Mouse (Mus musculus): ENCODE measurements at regions not wholly inside any gene's neighbourhood (a gene's known extent, or its start where the extent isn't known, plus 50 kb on each side); places are given as distances from the start of the nearest gene placed in this dataset.

DNA sequence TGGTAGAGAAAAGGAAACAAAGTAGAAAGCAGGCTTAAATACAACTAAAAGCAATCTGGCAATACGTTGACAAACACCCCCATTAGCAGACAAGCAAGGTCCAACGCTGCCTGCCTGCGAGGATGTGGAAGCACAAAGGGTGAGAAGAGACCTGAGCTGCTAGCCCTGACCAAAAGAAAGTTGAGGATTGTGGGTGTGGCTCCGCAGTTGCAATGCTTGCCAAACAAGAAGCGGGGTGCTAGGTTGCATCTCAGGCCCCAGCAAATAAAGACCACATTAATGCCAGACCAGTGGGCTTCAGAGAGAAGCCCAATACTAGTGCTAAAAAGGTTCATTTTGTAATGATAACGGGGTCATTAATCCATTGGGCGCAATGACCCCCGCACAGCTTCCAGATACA lies 67.8 kb downstream of the Dlk1 start:
- DNase-seq (ENCODE audit: low spot score), result no peak
- WGBS, result 64% methylated on average over 8 of the region's 8 CpGs
- no peak overlapping the region for H3K9ac ChIP-seq (replicated peaks; ENCODE audit: low read depth)

GRCm38 (mm10) chr12:109519838-109520237 lies 67.2 kb downstream of the Dlk1 start:
- TF ChIP-seq EP300 (IDR thresholded peaks at IDR 0.05) (no peak), CTCF (IDR thresholded peaks at IDR 0.05) (no peak)
- H3K9me3 ChIP-seq (ENCODE audit: low read length), result no peaks in the 10 kb centered on the region
- no peak overlapping the region for H3K4me2 ChIP-seq (replicated peaks; ENCODE audit: low read depth, low read length)
- no peaks in the 10 kb centered on the region for H3K36me3 ChIP-seq (ENCODE audit: insufficient read depth, low read length)
- H3K27ac ChIP-seq (ENCODE audit: low read length), result no peak overlapping the region
- no peaks in the 10 kb centered on the region for H3K4me1 ChIP-seq (ENCODE audit: insufficient read depth, low read depth, low read length)
- ATAC-seq, result no peak
- no peak overlapping the region for H3K4me3 ChIP-seq (ENCODE audit: low read depth, low read length)
- H3K27me3 ChIP-seq (replicated peaks; ENCODE audit: insufficient read depth, low read length), result no peaks in the 10 kb centered on the region
- H3K9ac ChIP-seq (replicated peaks; ENCODE audit: low read depth), result no peak overlapping the region
- DNase-seq (ENCODE audit: low spot score), result no peak
- WGBS, result 70% methylated on average over 5 of the region's 5 CpGs

More for the DNA sequence above, 67.8 kb downstream of the Dlk1 start:
- TF ChIP-seq CTCF (IDR thresholded peaks at IDR 0.05) (no peak), EP300 (IDR thresholded peaks at IDR 0.05) (no peak)
- no peaks in the 10 kb centered on the region for H3K27me3 ChIP-seq (replicated peaks; ENCODE audit: insufficient read depth, low read length)
- H3K9me3 ChIP-seq (ENCODE audit: low read length), result no peaks in the 10 kb centered on the region
- no peak overlapping the region for H3K27ac ChIP-seq (ENCODE audit: low read length)
- H3K4me3 ChIP-seq (ENCODE audit: low read depth, low read length), result no peak overlapping the region
- H3K4me1 ChIP-seq (ENCODE audit: insufficient read depth, low read depth, low read length), result no peaks in the 10 kb centered on the region
- ATAC-seq, result no peak
- no peaks in the 10 kb centered on the region for H3K36me3 ChIP-seq (ENCODE audit: insufficient read depth, low read length)
- H3K4me2 ChIP-seq (replicated peaks; ENCODE audit: low read depth, low read length), result no peak overlapping the region

DNA sequence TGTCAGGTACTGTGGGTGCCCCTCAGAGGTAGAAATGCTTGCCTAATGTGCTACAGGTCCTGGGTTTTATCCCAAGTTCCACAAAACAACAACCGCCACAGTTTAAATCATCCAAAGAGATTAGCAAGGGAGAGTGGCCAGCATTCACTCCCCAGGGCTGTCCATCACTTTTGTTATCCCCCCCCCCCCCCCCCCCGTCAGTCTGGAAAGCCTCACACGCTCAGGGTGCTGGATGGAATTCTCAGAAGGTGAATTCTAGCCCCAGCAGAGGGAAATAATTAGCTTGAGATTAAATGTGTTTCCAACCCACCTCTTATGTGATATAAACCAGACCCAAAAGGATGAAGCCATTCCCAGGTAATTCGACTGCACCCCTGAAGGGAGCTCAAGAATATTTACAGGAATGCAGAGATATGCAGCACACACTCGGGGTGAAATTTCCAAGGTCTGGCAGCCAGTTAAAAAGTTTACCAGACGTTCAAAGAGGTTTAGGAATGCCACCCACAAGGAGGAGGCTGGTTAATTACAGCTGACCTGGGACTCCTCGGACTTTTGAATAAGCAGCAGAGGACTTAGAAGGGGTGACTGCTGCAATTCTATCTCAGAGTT lies 65.9 kb downstream of the Dlk1 start:
- TF ChIP-seq CTCF (IDR thresholded peaks at IDR 0.05) (no peak), EP300 (IDR thresholded peaks at IDR 0.05) (no peak)
- no peak for ATAC-seq
- 33% methylated on average over 6 of the region's 7 CpGs for WGBS
- H3K4me1 ChIP-seq (ENCODE audit: insufficient read depth, low read depth, low read length), result no peaks in the 10 kb centered on the region
- H3K27me3 ChIP-seq (replicated peaks; ENCODE audit: insufficient read depth, low read length), result no peaks in the 10 kb centered on the region
- no peak for DNase-seq (ENCODE audit: low spot score)
- no peak overlapping the region for H3K4me3 ChIP-seq (ENCODE audit: low read depth, low read length)
- no peak overlapping the region for H3K9ac ChIP-seq (replicated peaks; ENCODE audit: low read depth)
- no peaks in the 10 kb centered on the region for H3K9me3 ChIP-seq (ENCODE audit: low read length)
- H3K36me3 ChIP-seq (ENCODE audit: insufficient read depth, low read length), result no peaks in the 10 kb centered on the region
- H3K27ac ChIP-seq (ENCODE audit: low read length), result no peak overlapping the region
- no peak overlapping the region for H3K4me2 ChIP-seq (replicated peaks; ENCODE audit: low read depth, low read length)

- H3K4me3 ChIP-seq (ENCODE audit: low read depth, low read length), result no peak overlapping the region
- DNase-seq (ENCODE audit: low spot score) (no peak), ATAC-seq (no peak)
- no peak overlapping the region for H3K9ac ChIP-seq (replicated peaks; ENCODE audit: low read depth)
- no peak overlapping the region for H3K27ac ChIP-seq (ENCODE audit: low read length)
- no peaks in the 10 kb centered on the region for H3K27me3 ChIP-seq (replicated peaks; ENCODE audit: insufficient read depth, low read length)
- TF ChIP-seq CTCF (IDR thresholded peaks at IDR 0.05), result no peak
- TF ChIP-seq EP300 (IDR thresholded peaks at IDR 0.05), result no peak
- H3K4me1 ChIP-seq (ENCODE audit: insufficient read depth, low read depth, low read length), result no peaks in the 10 kb centered on the region
- H3K9me3 ChIP-seq (ENCODE audit: low read length), result no peaks in the 10 kb centered on the region
- 71% methylated on average over 7 of the region's 7 CpGs for WGBS
- no peak overlapping the region for H3K4me2 ChIP-seq (replicated peaks; ENCODE audit: low read depth, low read length)
- no peaks in the 10 kb centered on the region for H3K36me3 ChIP-seq (ENCODE audit: insufficient read depth, low read length)
These were observed 65.1 kb downstream of the Dlk1 start for GRCm38 (mm10) chr12:109517764-109518163.

- H3K4me2 ChIP-seq (replicated peaks; ENCODE audit: low read depth, low read length), result no peak overlapping the region
- ATAC-seq (peak; percentile 57; the same call in 1 of the 2 replicates), DNase-seq (ENCODE audit: low spot score) (no peak)
- WGBS, result 54% methylated on average over 4 of the region's 4 CpGs
- no peaks in the 10 kb centered on the region for H3K27me3 ChIP-seq (replicated peaks; ENCODE audit: insufficient read depth, low read length)
- no peak overlapping the region for H3K9ac ChIP-seq (replicated peaks; ENCODE audit: low read depth)
- no peaks in the 10 kb centered on the region for H3K9me3 ChIP-seq (ENCODE audit: low read length)
- no peak overlapping the region for H3K27ac ChIP-seq (ENCODE audit: low read length)
- no peak for TF ChIP-seq EP300 (IDR thresholded peaks at IDR 0.05)
- TF ChIP-seq CTCF (IDR thresholded peaks at IDR 0.05), result no peak
- no peaks in the 10 kb centered on the region for H3K36me3 ChIP-seq (ENCODE audit: insufficient read depth, low read length)
- H3K4me1 ChIP-seq (ENCODE audit: insufficient read depth, low read depth, low read length), result no peaks in the 10 kb centered on the region
- H3K4me3 ChIP-seq (ENCODE audit: low read depth, low read length), result no peak overlapping the region
These were observed 64.3 kb downstream of the Dlk1 start for GRCm38 (mm10) chr12:109516961-109517360.

- no peaks in the 10 kb centered on the region for H3K36me3 ChIP-seq (ENCODE audit: insufficient read depth, low read length)
These were observed 61.7 kb downstream of the Dlk1 start for GRCm38 (mm10) chr12:109514292-109514818.

More at GRCm38 (mm10) chr12:109514292-109514818, 61.7 kb downstream of the Dlk1 start:
- Histone ChIP-seq H3K4me3 (ENCODE audit: low read depth, low read length) (no peak overlapping the region), H3K9me3 (ENCODE audit: low read length) (no peaks in the 10 kb centered on the region), H3K27ac (ENCODE audit: low read length) (no peak overlapping the region), H3K9ac (replicated peaks; ENCODE audit: low read depth) (no peak overlapping the region), H3K4me1 (ENCODE audit: insufficient read depth, low read depth, low read length) (no peaks in the 10 kb centered on the region; the same call in 1 of the 2 replicates), H3K27me3 (replicated peaks; ENCODE audit: insufficient read depth, low read length) (no peaks in the 10 kb centered on the region), H3K4me2 (replicated peaks; ENCODE audit: low read depth, low read length) (no peak overlapping the region)
- 78% methylated on average over 9 of the region's 9 CpGs for WGBS
- DNase-seq (ENCODE audit: low spot score) (no peak), ATAC-seq (no peak)
- TF ChIP-seq CTCF (IDR thresholded peaks at IDR 0.05) (no peak), EP300 (IDR thresholded peaks at IDR 0.05) (no peak)

Data from lung, postnatal 0 days (tissue).